Mouse (Mus musculus) E14TG2a.4 (cell line): Measurements from ENCODE around the gene Ldah.

ENCODE experiments used
- H3K27me3 ChIP-seq: 2 replicates; pipeline ENCODE4 v1.6.1; 2014; ENCODE audit warnings: low read length, control low read depth; ENCODE audit not compliant: insufficient read depth
- H3K36me3 ChIP-seq: 2 replicates; pipeline ENCODE4 v1.6.1; 2014; ENCODE audit warnings: low read length, control low read depth; ENCODE audit not compliant: insufficient read depth
- H3K4me1 ChIP-seq: replicated peaks from 2 replicates; pipeline ENCODE4 v1.6.1; 2014; ENCODE audit warnings: low read depth, low read length, control low read depth
- H3K4me3 ChIP-seq: replicated peaks from 2 replicates; pipeline ENCODE4 v1.5.1; 2014; ENCODE audit warnings: mild to moderate bottlenecking, low read length
- H3K9me3 ChIP-seq: 2 replicates; pipeline ENCODE4 v1.6.1; 2014; ENCODE audit warnings: low read length, control low read depth
- CTCF ChIP-seq: conservative IDR thresholded peaks from 2 replicates; pipeline ENCODE4 v1.5.1; 2014; ENCODE audit warnings: low read length
- NANOG ChIP-seq: IDR thresholded peaks from 2 replicates; pipeline ENCODE4 v1.6.1; 2014; ENCODE audit warnings: borderline replicate concordance, low read length, mixed read lengths
- POU5F1 ChIP-seq: IDR thresholded peaks from 2 replicates; pipeline ENCODE4 v1.6.1; 2014; ENCODE audit warnings: low read length, borderline replicate concordance

The Ldah gene

DNA sequence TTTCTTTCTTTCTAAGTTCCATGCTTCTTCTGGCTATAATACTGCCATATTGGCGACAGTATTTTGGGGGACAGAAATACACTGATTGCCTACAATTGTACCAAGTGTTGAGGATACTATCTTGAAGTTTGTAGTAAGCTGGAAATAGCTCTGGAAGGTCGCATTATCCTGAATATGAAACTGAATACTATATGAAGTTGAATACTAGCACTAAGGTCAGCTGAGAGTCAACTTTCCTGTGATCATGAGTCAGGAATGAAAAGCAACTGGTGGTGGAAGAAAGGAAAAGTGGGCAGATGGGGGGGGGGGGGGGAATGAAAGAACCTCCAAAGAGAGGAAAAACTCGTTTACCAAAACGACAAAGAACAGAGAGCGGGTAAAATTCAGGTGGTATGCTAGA, 329 bp upstream of the Ldah start:
- H3K4me1 ChIP-seq: peaks cover 3% of the 10 kb centered on the region
- no peaks in the 10 kb centered on the region for H3K36me3 ChIP-seq
- no peaks in the 10 kb centered on the region for H3K27me3 ChIP-seq
- H3K9me3 ChIP-seq: peaks cover 5% of the 10 kb centered on the region
- H3K4me3 ChIP-seq: peak overlapping the region; percentile 83
- TF ChIP-seq CTCF (no peak), NANOG (no peak), POU5F1 (no peak)

- Histone ChIP-seq H3K27me3 (no peaks in the 10 kb centered on the region), H3K36me3 (peaks cover 4% of the 10 kb centered on the region; the same call in 1 of the 2 replicates)
- no peak for TF ChIP-seq POU5F1
- TF ChIP-seq NANOG: no peak
- TF ChIP-seq CTCF: no peak
Measured at GRCm38 (mm10) chr12:8216392-8217280, 8.7 kb downstream of the Ldah start.

GRCm38 (mm10) chr12:8223036-8223435, 15.1 kb downstream of the Ldah start:
- no peaks in the 10 kb centered on the region for H3K9me3 ChIP-seq
- TF ChIP-seq CTCF: no peak
- TF ChIP-seq NANOG: no peak
- no peak for TF ChIP-seq POU5F1
- H3K27me3 ChIP-seq: no peaks in the 10 kb centered on the region
- H3K36me3 ChIP-seq: peaks cover 25% of the 10 kb centered on the region
- H3K4me3 ChIP-seq: no peak overlapping the region
- no peaks in the 10 kb centered on the region for H3K4me1 ChIP-seq

More at GRCm38 (mm10) chr12:8216392-8217280, 8.7 kb downstream of the Ldah start:
- H3K9me3 ChIP-seq: no peaks in the 10 kb centered on the region
- no peak overlapping the region for H3K4me3 ChIP-seq
- H3K4me1 ChIP-seq: no peaks in the 10 kb centered on the region

DNA sequence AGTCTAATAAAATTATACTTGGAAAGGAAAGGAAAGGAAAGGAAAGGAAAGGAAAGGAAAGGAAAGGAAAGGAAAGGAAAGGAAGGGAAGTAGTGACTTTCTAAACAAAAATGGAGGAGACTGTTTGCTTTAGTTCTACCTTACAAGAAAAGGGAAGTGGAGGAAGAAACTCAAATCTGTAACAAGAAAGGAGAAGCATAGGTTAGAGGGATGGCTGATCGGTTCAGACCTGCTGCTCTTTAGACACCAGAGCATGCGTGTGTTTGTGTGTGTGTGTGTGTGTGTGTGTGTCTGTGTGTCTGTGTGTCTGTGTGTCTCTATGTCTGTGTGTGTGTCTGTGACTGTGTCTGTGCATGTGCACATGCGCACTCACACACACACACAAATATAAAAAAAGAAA, 23.2 kb downstream of the Ldah start:
- Histone ChIP-seq H3K36me3 (peaks cover 14% of the 10 kb centered on the region), H3K4me1 (no peaks in the 10 kb centered on the region), H3K4me3 (no peak overlapping the region), H3K9me3 (no peaks in the 10 kb centered on the region), H3K27me3 (no peaks in the 10 kb centered on the region)
- no peak for TF ChIP-seq CTCF
- TF ChIP-seq NANOG: no peak

- Histone ChIP-seq H3K4me1 (no peaks in the 10 kb centered on the region), H3K36me3 (peaks cover 8% of the 10 kb centered on the region; the same call in 1 of the 2 replicates), H3K27me3 (no peaks in the 10 kb centered on the region), H3K4me3 (no peak overlapping the region), H3K9me3 (no peaks in the 10 kb centered on the region)
- TF ChIP-seq POU5F1: no peak
- peak; percentile 55 for TF ChIP-seq CTCF
- no peak for TF ChIP-seq NANOG
Measured at GRCm38 (mm10) chr12:8232679-8233078, 24.8 kb downstream of the Ldah start.

DNA sequence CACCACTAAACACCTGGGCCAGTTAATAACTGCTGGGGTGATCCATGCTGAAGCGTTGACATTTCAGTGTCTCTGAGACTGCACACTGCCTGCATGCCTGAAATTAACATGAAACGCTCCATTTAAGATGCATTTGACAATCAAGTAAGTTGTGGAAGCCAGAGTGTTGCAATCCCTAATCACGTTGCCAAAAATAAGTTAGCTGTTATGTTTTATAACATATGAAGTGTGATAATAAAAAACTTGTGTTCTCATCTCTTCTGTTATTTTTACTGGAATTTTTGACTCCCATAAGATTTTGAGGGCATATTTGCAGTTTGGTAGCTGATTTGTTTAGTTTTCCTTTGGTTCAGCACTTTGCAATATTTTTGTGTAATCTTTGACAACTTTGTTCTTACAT, 34.3 kb downstream of the Ldah start:
- H3K4me1 ChIP-seq: no peaks in the 10 kb centered on the region
- H3K9me3 ChIP-seq: no peaks in the 10 kb centered on the region
- no peak overlapping the region for H3K4me3 ChIP-seq
- H3K27me3 ChIP-seq: no peaks in the 10 kb centered on the region
- TF ChIP-seq POU5F1: no peak
- TF ChIP-seq NANOG: no peak
- no peak for TF ChIP-seq CTCF
- H3K36me3 ChIP-seq: peaks cover 5% of the 10 kb centered on the region; the same call in 1 of the 2 replicates

GRCm38 (mm10) chr12:8244746-8245145, 36.8 kb downstream of the Ldah start:
- Histone ChIP-seq H3K27me3 (no peaks in the 10 kb centered on the region), H3K4me1 (no peaks in the 10 kb centered on the region), H3K9me3 (no peaks in the 10 kb centered on the region), H3K4me3 (no peak overlapping the region), H3K36me3 (no peaks in the 10 kb centered on the region)
- TF ChIP-seq NANOG: no peak
- no peak for TF ChIP-seq POU5F1
- TF ChIP-seq CTCF: no peak

DNA sequence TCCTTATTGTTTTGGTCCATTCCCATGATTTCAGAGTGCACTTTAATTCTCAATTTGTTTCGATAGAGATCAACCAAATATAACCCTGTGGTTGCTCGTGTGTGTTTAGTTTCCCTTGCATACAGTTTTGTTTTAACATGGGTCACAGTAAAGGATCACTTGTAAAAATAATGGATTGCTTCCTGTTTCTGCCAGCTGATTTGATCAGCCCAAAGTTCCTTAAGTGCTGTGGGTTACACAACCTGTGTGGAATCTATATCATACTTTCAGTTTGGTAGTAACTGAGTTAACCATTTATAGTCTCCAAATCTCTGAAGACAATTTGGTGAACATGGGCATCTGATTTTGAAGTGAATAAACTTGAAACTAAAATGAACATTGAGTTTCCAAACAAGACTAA, 52.4 kb downstream of the Ldah start:
- Histone ChIP-seq H3K36me3 (no peaks in the 10 kb centered on the region), H3K9me3 (no peaks in the 10 kb centered on the region), H3K27me3 (no peaks in the 10 kb centered on the region), H3K4me3 (no peak overlapping the region), H3K4me1 (no peaks in the 10 kb centered on the region; the same call in 1 of the 2 replicates)
- no peak for TF ChIP-seq CTCF
- TF ChIP-seq NANOG: no peak
- no peak for TF ChIP-seq POU5F1

GRCm38 (mm10) chr12:8266311-8266710, 58.4 kb downstream of the Ldah start:
- H3K36me3 ChIP-seq: no peaks in the 10 kb centered on the region
- H3K4me3 ChIP-seq: no peak overlapping the region
- H3K27me3 ChIP-seq: no peaks in the 10 kb centered on the region
- no peaks in the 10 kb centered on the region for H3K4me1 ChIP-seq
- TF ChIP-seq NANOG: no peak
- no peak for TF ChIP-seq CTCF
- no peak for TF ChIP-seq POU5F1
- H3K9me3 ChIP-seq: no peaks in the 10 kb centered on the region
